Mouse (Mus musculus) ES-Bruce4 (cell line): ENCODE results near the gene Cnksr3. TPM values are rescaled to one million over a fixed set of nuclear protein-coding genes. Genes with fewer than 3 reads are reported as not detected.

Source experiments
- H3K27ac ChIP-seq: 2 replicates; pipeline ENCODE4 v1.5.1; 2012; ENCODE audit warnings: low read length, inconsistent platforms; ENCODE audit not compliant: insufficient read depth
- H3K27me3 ChIP-seq: 2 replicates; pipeline ENCODE4 v1.6.1; 2012; ENCODE audit warnings: mild to moderate bottlenecking, low read length, inconsistent platforms; ENCODE audit not compliant: control insufficient read depth, poor library complexity, insufficient read depth, severe bottlenecking
- H3K36me3 ChIP-seq: 2 replicates; pipeline ENCODE4 v1.6.1; 2012; ENCODE audit warnings: inconsistent platforms, mild to moderate bottlenecking, low read length, moderate library complexity; ENCODE audit not compliant: control insufficient read depth, poor library complexity, insufficient read depth, severe bottlenecking
- H3K4me1 ChIP-seq: one replicate; pipeline ENCODE4 v1.8.1; 2011; ENCODE audit warnings: low read length; ENCODE audit not compliant: control insufficient read depth, insufficient read depth
- H3K4me3 ChIP-seq: 2 replicates; pipeline ENCODE4 v1.5.1; 2011; ENCODE audit warnings: low read depth, mild to moderate bottlenecking, low read length
- H3K9ac ChIP-seq: 2 replicates; pipeline ENCODE4 v1.6.1; 2012; ENCODE audit warnings: low read depth, mild to moderate bottlenecking, inconsistent platforms; ENCODE audit not compliant: poor library complexity, severe bottlenecking
- H3K9me3 ChIP-seq: replicated peaks from 2 replicates; pipeline ENCODE4 v1.6.1; 2012; ENCODE audit warnings: mild to moderate bottlenecking, low read length, inconsistent platforms; ENCODE audit not compliant: control insufficient read depth, poor library complexity, insufficient read depth, severe bottlenecking
- CTCF ChIP-seq: IDR thresholded peaks from one replicate; pipeline ENCODE4 v1.8.1; 2011; ENCODE audit warnings: low read depth, low read length
- EP300 ChIP-seq: IDR thresholded peaks from 2 replicates; pipeline ENCODE4 v1.6.1; 2011; ENCODE audit warnings: low read depth, low read length; ENCODE audit not compliant: insufficient read depth
- POLR2A ChIP-seq: IDR thresholded peaks from one replicate; pipeline ENCODE4 v1.8.1; 2011; ENCODE audit warnings: low read length; ENCODE audit not compliant: insufficient read depth
- polyA plus RNA-seq: library from polyadenylated mRNA; stranded (reverse); fragments of >200 nt; gene quantifications from 2 replicates; pipeline ENCODE4 v1.2.4, GENCODE M21; 2011; ENCODE audit warnings: low read depth; ENCODE audit not compliant: missing spikeins, insufficient read depth, insufficient read length

The Cnksr3 gene
- polyA plus RNA-seq, 1 experiment: 12.0 TPM

DNA sequence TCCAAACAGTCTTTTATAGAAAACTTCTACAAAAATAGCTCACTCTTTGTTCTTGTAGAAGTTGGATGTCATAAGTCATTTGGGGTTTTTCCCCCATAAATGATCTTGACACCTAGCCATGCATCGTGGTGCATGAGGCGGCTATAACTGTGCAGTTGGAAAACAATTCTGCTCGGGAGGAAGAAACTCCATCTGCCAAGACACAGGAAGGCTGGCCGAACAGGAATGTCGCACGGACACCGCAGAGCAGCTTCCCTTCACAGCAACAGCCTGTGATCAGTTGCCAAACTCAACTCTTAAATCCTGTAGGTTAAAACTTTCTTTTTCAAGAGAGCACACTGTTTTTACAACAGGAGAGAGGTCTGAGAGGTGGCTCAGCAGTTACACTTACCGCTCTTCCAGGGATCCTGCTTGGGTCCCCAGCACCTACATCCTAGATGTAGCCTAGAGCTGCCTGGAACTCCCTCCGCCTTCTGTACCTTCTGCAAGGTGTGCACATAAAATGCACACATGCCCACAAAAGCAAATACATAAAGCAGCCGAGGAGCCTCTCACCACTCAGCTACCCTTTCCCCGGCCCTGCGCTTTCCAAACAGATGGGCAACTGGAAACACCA lies 29.4 kb downstream of the Cnksr3 start:
- Histone ChIP-seq H3K9me3 (no peaks in the 10 kb centered on the region), H3K9ac (no peak overlapping the region), H3K27me3 (no peaks in the 10 kb centered on the region), H3K4me1 (peaks cover 3% of the 10 kb centered on the region), H3K36me3 (no peaks in the 10 kb centered on the region), H3K4me3 (no peak overlapping the region), H3K27ac (no peak overlapping the region)
- TF ChIP-seq EP300 (no peak), POLR2A (no peak), CTCF (no peak)

DNA sequence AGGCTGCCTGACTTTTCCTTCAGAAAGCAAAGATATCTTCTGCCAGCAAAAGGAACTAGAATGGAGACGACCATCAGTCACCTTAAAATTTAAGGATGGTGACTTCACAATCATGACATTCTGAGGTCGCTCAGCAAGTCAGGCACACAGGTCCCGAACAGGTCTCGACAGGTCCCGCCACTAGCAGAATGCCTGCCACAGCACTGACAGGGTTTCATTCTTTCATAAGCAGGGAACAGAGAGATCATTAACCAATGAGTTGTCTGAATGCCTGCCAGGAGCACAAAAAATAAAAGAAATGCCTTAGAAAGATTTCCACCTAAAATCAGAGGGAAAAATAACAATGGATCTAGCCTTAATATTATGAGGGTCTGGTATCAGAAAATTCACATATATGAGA lies 31.7 kb downstream of the Cnksr3 start:
- no peak overlapping the region for H3K9ac ChIP-seq
- no peak for TF ChIP-seq POLR2A
- TF ChIP-seq EP300: no peak
- TF ChIP-seq CTCF: no peak
- no peak overlapping the region for H3K27ac ChIP-seq
- H3K4me3 ChIP-seq: no peak overlapping the region
- no peaks in the 10 kb centered on the region for H3K36me3 ChIP-seq
- no peaks in the 10 kb centered on the region for H3K9me3 ChIP-seq
- peaks cover 3% of the 10 kb centered on the region for H3K4me1 ChIP-seq
- H3K27me3 ChIP-seq: no peaks in the 10 kb centered on the region

DNA sequence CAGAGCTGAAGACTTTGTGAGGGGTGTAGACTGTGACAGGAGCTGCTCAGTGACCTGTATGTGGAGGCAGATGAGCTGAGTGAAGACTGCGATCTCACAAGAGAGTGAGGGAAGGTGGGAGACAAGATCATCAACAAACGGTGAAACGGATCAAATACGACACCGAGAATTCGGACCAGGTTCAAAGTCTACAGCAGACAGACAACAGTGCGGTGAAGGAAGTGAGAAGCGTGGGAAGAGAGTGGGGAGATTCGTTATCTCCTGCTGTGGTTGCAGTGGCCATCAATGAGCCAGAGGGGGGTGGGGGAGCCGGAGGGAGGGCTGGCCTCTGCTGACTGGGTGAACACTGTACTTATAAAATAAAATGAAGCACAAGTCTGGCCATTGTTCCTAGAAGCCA lies 33.5 kb downstream of the Cnksr3 start:
- Histone ChIP-seq H3K27ac (no peak overlapping the region), H3K9ac (no peak overlapping the region), H3K9me3 (no peaks in the 10 kb centered on the region), H3K4me1 (peaks cover 3% of the 10 kb centered on the region), H3K27me3 (no peaks in the 10 kb centered on the region), H3K36me3 (no peaks in the 10 kb centered on the region), H3K4me3 (no peak overlapping the region)
- TF ChIP-seq POLR2A (no peak), CTCF (no peak), EP300 (no peak)

DNA sequence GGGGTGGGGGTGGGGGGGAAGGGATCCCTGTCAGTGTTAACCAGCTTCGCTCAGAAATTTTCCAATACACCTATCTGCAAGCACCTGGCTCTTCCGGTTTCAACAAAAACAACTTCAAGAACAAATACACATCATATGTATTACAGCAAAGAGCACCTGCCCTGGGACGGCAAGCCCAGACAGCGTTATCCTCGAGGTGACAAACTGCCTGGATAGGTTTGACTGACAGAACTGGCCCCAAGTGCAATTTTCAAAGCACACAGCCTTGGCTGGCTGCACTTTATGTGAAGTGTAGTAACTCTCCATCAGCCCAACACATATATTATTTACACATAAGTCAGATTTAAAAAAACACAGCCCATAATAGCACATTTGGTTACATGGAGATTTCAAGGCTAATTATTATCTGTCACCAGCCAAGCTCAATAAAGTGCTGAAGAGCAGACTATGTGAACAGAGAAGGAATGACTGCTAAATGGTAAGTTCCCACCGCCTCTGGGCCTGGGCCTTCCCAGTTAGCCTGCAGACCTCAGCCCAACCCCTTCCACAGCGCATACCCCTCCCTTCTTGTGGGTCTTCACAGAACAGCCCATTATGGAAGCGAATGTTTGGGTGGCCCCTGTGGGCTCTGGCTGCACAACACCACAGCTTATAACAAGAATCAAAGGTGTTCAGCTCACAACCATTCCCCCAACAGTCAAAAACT lies 35.7 kb downstream of the Cnksr3 start:
- Histone ChIP-seq H3K4me1 (peaks cover 3% of the 10 kb centered on the region), H3K9ac (no peak overlapping the region), H3K9me3 (no peaks in the 10 kb centered on the region), H3K4me3 (no peak overlapping the region), H3K36me3 (no peaks in the 10 kb centered on the region), H3K27ac (no peak overlapping the region), H3K27me3 (no peaks in the 10 kb centered on the region)
- TF ChIP-seq POLR2A: no peak

DNA sequence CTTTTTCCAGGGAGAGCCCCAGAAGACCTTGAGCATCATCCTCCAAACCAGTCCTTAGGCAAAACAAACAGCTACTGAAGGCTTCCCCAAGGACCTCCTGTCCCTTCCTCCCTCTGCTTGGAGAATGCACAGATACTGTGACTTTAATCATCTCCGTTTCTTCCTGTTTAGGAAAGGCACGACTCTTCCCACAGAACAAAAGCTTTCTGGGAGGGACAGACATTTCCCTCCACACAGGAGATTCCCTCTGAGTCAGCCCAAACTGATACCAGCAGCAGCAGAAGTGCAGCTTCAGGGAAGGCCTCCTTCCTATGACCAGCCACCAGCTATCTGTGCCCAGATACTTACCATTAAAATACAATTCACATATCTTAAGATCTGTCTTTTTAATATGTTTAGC lies 37.6 kb downstream of the Cnksr3 start:
- Histone ChIP-seq H3K9me3 (no peaks in the 10 kb centered on the region), H3K4me1 (peaks cover under 1% of the 10 kb centered on the region), H3K27ac (no peak overlapping the region), H3K27me3 (no peaks in the 10 kb centered on the region), H3K36me3 (no peaks in the 10 kb centered on the region), H3K4me3 (no peak overlapping the region), H3K9ac (no peak overlapping the region)
- TF ChIP-seq POLR2A: no peak
- TF ChIP-seq EP300: no peak
- TF ChIP-seq CTCF: no peak

DNA sequence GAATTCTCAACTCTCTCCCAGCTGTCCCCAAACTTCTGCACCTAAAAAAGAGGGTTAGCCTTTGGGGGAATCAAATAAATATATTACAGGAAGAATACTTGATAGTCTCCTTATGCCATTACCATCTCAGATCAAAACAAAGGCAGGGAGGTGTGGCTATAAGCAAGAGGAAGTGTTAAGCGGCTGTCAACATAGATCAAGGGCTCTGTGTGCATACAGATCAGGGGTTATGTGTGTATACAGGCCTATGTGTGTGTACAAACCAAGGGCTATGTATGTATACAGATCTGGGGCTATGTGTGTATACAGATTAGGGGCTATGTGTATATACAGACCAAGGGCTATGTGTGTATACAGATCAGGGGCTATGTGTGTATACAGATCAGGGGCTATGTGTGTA lies 38.9 kb downstream of the Cnksr3 start:
- no peaks in the 10 kb centered on the region for H3K4me1 ChIP-seq
- no peak for TF ChIP-seq CTCF
- no peak for TF ChIP-seq EP300
- TF ChIP-seq POLR2A: no peak
- no peak overlapping the region for H3K4me3 ChIP-seq
- H3K27me3 ChIP-seq: no peaks in the 10 kb centered on the region
- no peaks in the 10 kb centered on the region for H3K36me3 ChIP-seq
- H3K27ac ChIP-seq: no peak overlapping the region
- no peak overlapping the region for H3K9ac ChIP-seq
- no peaks in the 10 kb centered on the region for H3K9me3 ChIP-seq
